ENCODE assay signal across 8 mouse cellular contexts in genomic region chr9:34983513-34984462, GRCm38 (mm10).
DNase-seq lines count a peak whose midpoint lies in the region; ATAC-seq and TF ChIP-seq lines count a peak whose summit lies in the region.

No protein-coding gene starts in this region.

- TF ChIP-seq RAD21 in CH12.LX (IDR thresholded peaks at IDR 0.05; ENCODE audit: low read depth, low read length): peak; percentile 67

- no peak overlapping the region for H3K4me3 ChIP-seq in CH12.LX (replicated peaks in 1 of 3; ENCODE audit: low read depth in 2 of 3, low read length in 2 of 3, poor library complexity in 1 of 3)
- H3K4me3 ChIP-seq in cortical plate, adult 2 months (ENCODE audit: insufficient read depth, low read length): no peak overlapping the region
- no peak overlapping the region for H3K4me3 ChIP-seq in heart, embryonic 13.5 days
- H3K4me3 ChIP-seq in kidney, embryonic 16.5 days (ENCODE audit: low read length): no peak overlapping the region
- no peak overlapping the region for H3K4me3 ChIP-seq in midbrain, embryonic 13.5 days (replicated peaks)

- 33% methylated on average over 12 of the region's 12 CpGs for WGBS in heart, embryonic 13.5 days
- 26% methylated on average over 12 of the region's 12 CpGs for WGBS in kidney, embryonic 16.5 days
- 40% methylated on average over 12 of the region's 12 CpGs for WGBS in midbrain, embryonic 13.5 days

- H3K79me2 ChIP-seq in CH12.LX (replicated peaks; ENCODE audit: control insufficient read depth, extremely low read depth, insufficient read depth, poor library complexity, severe bottlenecking): no peaks in the 10 kb centered on the region

- H3K36me3 ChIP-seq in CH12.LX (replicated peaks in 1 of 2; ENCODE audit: control insufficient read depth in 1 of 2, insufficient read depth in 1 of 2, low read length in 1 of 2): no peaks in the 10 kb centered on the region
- no peaks in the 10 kb centered on the region for H3K36me3 ChIP-seq in heart, embryonic 13.5 days
- no peaks in the 10 kb centered on the region for H3K36me3 ChIP-seq in kidney, embryonic 16.5 days (ENCODE audit: insufficient read depth, low read length)
- H3K36me3 ChIP-seq in midbrain, embryonic 13.5 days: no peaks in the 10 kb centered on the region

- H3K4me2 ChIP-seq in CH12.LX (ENCODE audit: insufficient read depth, low read depth, poor library complexity, severe bottlenecking): peak overlapping the region; percentile 69
- H3K4me2 ChIP-seq in heart, embryonic 13.5 days: peak overlapping the region; percentile 52
- H3K4me2 ChIP-seq in kidney, embryonic 16.5 days (replicated peaks; ENCODE audit: low read depth, low read length): peak overlapping the region; percentile 41
- H3K4me2 ChIP-seq in midbrain, embryonic 13.5 days (replicated peaks): no peak overlapping the region

- TF ChIP-seq EP300 in CH12.LX (IDR thresholded peaks at IDR 0.05; ENCODE audit: low read length): no peak

- no peak overlapping the region for H3K9ac ChIP-seq in CH12.LX (ENCODE audit: insufficient read depth, low read depth)
- peak overlapping the region; percentile 71 for H3K9ac ChIP-seq in heart, embryonic 13.5 days
- no peak overlapping the region for H3K9ac ChIP-seq in kidney, embryonic 16.5 days (replicated peaks; ENCODE audit: low read length)
- H3K9ac ChIP-seq in midbrain, embryonic 13.5 days (replicated peaks): no peak overlapping the region

- peaks cover 2% of the 10 kb centered on the region for H3K27me3 ChIP-seq in CH12.LX (replicated peaks)
- peaks cover 14% of the 10 kb centered on the region for H3K27me3 ChIP-seq in heart, embryonic 13.5 days (replicated peaks)
- no peaks in the 10 kb centered on the region for H3K27me3 ChIP-seq in kidney, embryonic 16.5 days (ENCODE audit: insufficient read depth, low read length)
- no peaks in the 10 kb centered on the region for H3K27me3 ChIP-seq in midbrain, embryonic 13.5 days

- dilution Hi-C loops in CH12.LX (cut with MboI; ENCODE audit: extremely low pct_ligation_motif_present, extremely low pct_unique_long_range_greater_than_20kb, low sequenced_read_pairs): no loop called here

- TF ChIP-seq CTCF in CH12.LX (conservative IDR thresholded peaks at IDR 0.05 in 1 of 2, IDR thresholded peaks at IDR 0.05 in 1 of 2; ENCODE audit: low read depth in 2 of 2, low read length in 2 of 2): peak; percentile 68 to 81
- peak; percentile 86 for TF ChIP-seq CTCF in cortical plate, adult 2 months (IDR thresholded peaks at IDR 0.05; ENCODE audit: extremely low read depth, insufficient read depth, low read length)

- DNase-seq in heart, adult 11 months: peak; percentile 88
- DNase-seq in heart, postnatal 25 days (ENCODE audit: low spot score): no peak
- peak; percentile 53 for DNase-seq in CH12.LX (ENCODE audit: extremely low read depth)
- DNase-seq in Muller cell, postnatal 12 days (ENCODE audit: inconsistent ontology term): no peak

- ATAC-seq in heart, embryonic 13.5 days (ENCODE audit: extremely low read depth, insufficient number of reproducible peaks, low FRiP score, low TSS enrichment): no peak
- ATAC-seq in kidney, embryonic 16.5 days (ENCODE audit: low FRiP score, low TSS enrichment): 0 out of 2 replicates have a peak, but pooled peaks have one; percentile 53
- ATAC-seq in midbrain, embryonic 13.5 days: 0 out of 2 replicates have a peak, but pooled peaks have one; percentile 24

- H3K4me1 ChIP-seq in CH12.LX (ENCODE audit: control insufficient read depth in 1 of 2, insufficient read depth in 2 of 2): peaks cover 24 to 40% of the 10 kb centered on the region in 2 experiments
- no peaks in the 10 kb centered on the region for H3K4me1 ChIP-seq in cortical plate, adult 2 months (ENCODE audit: control insufficient read depth, insufficient read depth, low read length)
- H3K4me1 ChIP-seq in heart, embryonic 13.5 days: peaks cover 3% of the 10 kb centered on the region; the same call in 1 of the 2 replicates
- 0 out of 2 replicates have a peak, but pooled peaks cover 4% of the 10 kb centered on the region for H3K4me1 ChIP-seq in kidney, embryonic 16.5 days (ENCODE audit: insufficient read depth, low read length)
- H3K4me1 ChIP-seq in midbrain, embryonic 13.5 days (replicated peaks): peaks cover 10% of the 10 kb centered on the region; the same call in 1 of the 2 replicates

- H3K27ac ChIP-seq in CH12.LX (ENCODE audit: insufficient read depth, low read depth): no peak overlapping the region
- H3K27ac ChIP-seq in cortical plate, adult 2 months (ENCODE audit: insufficient read depth, low read length): no peak overlapping the region
- H3K27ac ChIP-seq in heart, embryonic 13.5 days (replicated peaks): no peak overlapping the region
- no peak overlapping the region for H3K27ac ChIP-seq in kidney, embryonic 16.5 days (ENCODE audit: low read length)
- H3K27ac ChIP-seq in midbrain, embryonic 13.5 days: no peak overlapping the region

- intact Hi-C loops in heart, postnatal 25 days (cut with DNase I): loop anchor here (2.0 kb wide), 1 partner anchor 183 kb away; no protein-coding TSS in a partner anchor

- TF ChIP-seq POLR2A in CH12.LX (IDR thresholded peaks at IDR 0.05; ENCODE audit: low read depth, low read length): no peak
- no peak for TF ChIP-seq POLR2A in cortical plate, adult 2 months (IDR thresholded peaks at IDR 0.05; ENCODE audit: extremely low read depth, insufficient read depth, low read length)

- peaks cover 8% of the 10 kb centered on the region for H3K9me3 ChIP-seq in CH12.LX (replicated peaks; ENCODE audit: low read length)
- no peaks in the 10 kb centered on the region for H3K9me3 ChIP-seq in heart, embryonic 13.5 days
- no peaks in the 10 kb centered on the region; the same call in 1 of the 2 replicates for H3K9me3 ChIP-seq in kidney, embryonic 16.5 days (ENCODE audit: low read length)
- H3K9me3 ChIP-seq in midbrain, embryonic 13.5 days: 0 out of 2 replicates have a peak, but pooled peaks cover 3% of the 10 kb centered on the region

- in situ Hi-C loops in CH12.LX (cut with MboI; ENCODE audit: low pct_ligation_motif_present, low pct_unique_long_range_greater_than_20kb, low sequenced_read_pairs): no loop called here

TF ChIP-seq in CH12.LX, 34 proteins besides CTCF, POLR2A, EP300 and RAD21:
- TF ChIP-seq MAFK (IDR thresholded peaks at IDR 0.05; ENCODE audit: insufficient replicate concordance, low read length) (no peak), HCFC1 (IDR thresholded peaks at IDR 0.05; ENCODE audit: low read depth, low read length) (no peak), CHD1 (IDR thresholded peaks at IDR 0.05; ENCODE audit: low read depth, low read length) (no peak), NELFE (IDR thresholded peaks at IDR 0.05; ENCODE audit: low read depth, low read length) (no peak; the same call in 1 of the 2 replicates), NRF1 (IDR thresholded peaks at IDR 0.05; ENCODE audit: low read depth, low read length) (no peak), USF1 (IDR thresholded peaks at IDR 0.05; ENCODE audit: low read depth, low read length) (no peak), MXI1 (IDR thresholded peaks at IDR 0.05; ENCODE audit: low read depth, low read length) (no peak), ZMIZ1 (IDR thresholded peaks at IDR 0.05; ENCODE audit: low read depth, low read length) (no peak), CHD2 (IDR thresholded peaks at IDR 0.05; ENCODE audit: low read length) (no peak), UBTF (IDR thresholded peaks at IDR 0.05; ENCODE audit: low read depth, low read length) (no peak), TCF12 (IDR thresholded peaks at IDR 0.05; ENCODE audit: low read depth, low read length) (no peak), JUN (IDR thresholded peaks at IDR 0.05; ENCODE audit: insufficient read depth, low read depth, low read length) (no peak), MAZ (IDR thresholded peaks at IDR 0.05; ENCODE audit: low read depth, low read length) (no peak), ELF1 (IDR thresholded peaks at IDR 0.05; ENCODE audit: low read depth, low read length) (0 out of 2 replicates have a peak, but pooled peaks have one; percentile 23), SMC3 (IDR thresholded peaks at IDR 0.05; ENCODE audit: low read depth, low read length) (peak; percentile 79), BHLHE40 (IDR thresholded peaks at IDR 0.05; ENCODE audit: low read depth, low read length) (no peak), ZNF384 (IDR thresholded peaks at IDR 0.05; ENCODE audit: low read depth, low read length) (no peak), MEF2A (IDR thresholded peaks at IDR 0.05; ENCODE audit: borderline replicate concordance, low read depth, low read length) (0 out of 2 replicates have a peak, but pooled peaks have one; percentile 14)

Comparison
In these comparisons a context has a peak if more than half of its experiments do, and no peak if none do; other contexts are left out.
1. DNase-seq: peak in heart, adult 11 months (single experiment) and CH12.LX (single experiment); none in heart, postnatal 25 days (single experiment) and Muller cell, postnatal 12 days (single experiment).